Mouse (Mus musculus) activated CD4-positive, CD25-positive, alpha-beta regulatory T cell, adult 9 weeks (primary cell): ENCODE data around the gene Arntl. TPM values are rescaled to one million over a fixed set of nuclear protein-coding genes. Genes with fewer than 3 reads are reported as not detected.

Experiments
- polyA plus RNA-seq: library from polyadenylated mRNA; unstranded; fragments of 100-300 nt; shearing (Covaris generic); gene quantifications from one replicate; pipeline ENCODE4 v1.2.1, GENCODE M21; 2017

The Arntl gene
- polyA plus RNA-seq = 30.4 TPM

GRCm38 (mm10) chr7:113206644-113207470 is at the start of gene Arntl:
Gene Arntl, plus strand, starts transcription at chr7:113207465.

Other genes with a start within 250 kb of the Arntl start
- gene Btbd10, start 161.9 kb downstream of the Arntl start, polyA plus RNA-seq = 28.2 TPM
- not detected for gene Pth, start 181.1 kb downstream of the Arntl start, polyA plus RNA-seq